Mouse (Mus musculus): ENCODE data around the gene Gm5089. TPM values are rescaled to one million over a fixed set of nuclear protein-coding genes. Genes with fewer than 3 reads are reported as not detected.

The Gm5089 gene
- polyA plus RNA-seq, 1 experiment from 2014 or later, result not detected

GRCm38 (mm10) chr14:122403422-122403940 is 47.4 kb downstream of the Gm5089 start:
- ATAC-seq (replicated peaks; ENCODE audit: extremely low read depth, insufficient read depth, low FRiP score), result no peak
- Histone ChIP-seq H3K9me3 (replicated peaks; ENCODE audit: control insufficient read depth, low read length) (no peaks in the 10 kb centered on the region), H3K9ac (ENCODE audit: low read length) (no peak overlapping the region), H3K4me1 (ENCODE audit: control insufficient read depth, insufficient read depth, low read length) (peaks cover 3% of the 10 kb centered on the region; the same call in 1 of the 2 replicates), H3K36me3 (ENCODE audit: control insufficient read depth, insufficient read depth) (no peaks in the 10 kb centered on the region), H3K4me3 (ENCODE audit: low read length) (no peak overlapping the region), H3K4me2 (ENCODE audit: low read depth, low read length) (no peak overlapping the region), H3K27me3 (ENCODE audit: control insufficient read depth, insufficient read depth, low read length) (peaks cover 32% of the 10 kb centered on the region), H3K27ac (ENCODE audit: low read length) (no peak overlapping the region)
- 77% methylated on average over 3 of the region's 3 CpGs for WGBS

GRCm38 (mm10) chr14:122402716-122403258 is 48.1 kb downstream of the Gm5089 start:
- H3K4me3 ChIP-seq (ENCODE audit: low read length), result no peak overlapping the region
- no peak overlapping the region for H3K27ac ChIP-seq (ENCODE audit: low read length)
- 71% methylated on average over 12 of the region's 12 CpGs for WGBS
- H3K9ac ChIP-seq (ENCODE audit: low read length), result no peak overlapping the region
- ATAC-seq (replicated peaks; ENCODE audit: extremely low read depth, insufficient read depth, low FRiP score), result no peak
- H3K4me2 ChIP-seq (ENCODE audit: low read depth, low read length), result no peak overlapping the region
- no peaks in the 10 kb centered on the region for H3K36me3 ChIP-seq (ENCODE audit: control insufficient read depth, insufficient read depth)
- H3K27me3 ChIP-seq (ENCODE audit: control insufficient read depth, insufficient read depth, low read length), result peaks cover 25% of the 10 kb centered on the region
- H3K4me1 ChIP-seq (ENCODE audit: control insufficient read depth, insufficient read depth, low read length), result peaks cover 3% of the 10 kb centered on the region; the same call in 1 of the 2 replicates
- no peaks in the 10 kb centered on the region for H3K9me3 ChIP-seq (replicated peaks; ENCODE audit: control insufficient read depth, low read length)

GRCm38 (mm10) chr14:122401886-122402285 is 49.0 kb downstream of the Gm5089 start:
- Histone ChIP-seq H3K27me3 (ENCODE audit: control insufficient read depth, insufficient read depth, low read length) (peaks cover 17% of the 10 kb centered on the region), H3K4me1 (ENCODE audit: control insufficient read depth, insufficient read depth, low read length) (peaks cover 3% of the 10 kb centered on the region; the same call in 1 of the 2 replicates), H3K4me2 (ENCODE audit: low read depth, low read length) (no peak overlapping the region), H3K9ac (ENCODE audit: low read length) (no peak overlapping the region), H3K27ac (ENCODE audit: low read length) (no peak overlapping the region), H3K4me3 (ENCODE audit: low read length) (no peak overlapping the region), H3K9me3 (replicated peaks; ENCODE audit: control insufficient read depth, low read length) (no peaks in the 10 kb centered on the region), H3K36me3 (ENCODE audit: control insufficient read depth, insufficient read depth) (no peaks in the 10 kb centered on the region)
- ATAC-seq (replicated peaks; ENCODE audit: extremely low read depth, insufficient read depth, low FRiP score), result no peak
- WGBS, result 64% methylated on average over 11 of the region's 11 CpGs

GRCm38 (mm10) chr14:122399906-122400305 is 51.0 kb downstream of the Gm5089 start:
- Histone ChIP-seq H3K4me3 (ENCODE audit: low read length) (no peak overlapping the region), H3K27me3 (ENCODE audit: control insufficient read depth, insufficient read depth, low read length) (peaks cover 7% of the 10 kb centered on the region), H3K27ac (ENCODE audit: low read length) (no peak overlapping the region), H3K36me3 (ENCODE audit: control insufficient read depth, insufficient read depth) (no peaks in the 10 kb centered on the region), H3K9me3 (replicated peaks; ENCODE audit: control insufficient read depth, low read length) (no peaks in the 10 kb centered on the region), H3K9ac (ENCODE audit: low read length) (no peak overlapping the region), H3K4me2 (ENCODE audit: low read depth, low read length) (no peak overlapping the region), H3K4me1 (ENCODE audit: control insufficient read depth, insufficient read depth, low read length) (no peaks in the 10 kb centered on the region)
- no peak for ATAC-seq (replicated peaks; ENCODE audit: extremely low read depth, insufficient read depth, low FRiP score)
- 89% methylated on average over 5 of the region's 5 CpGs for WGBS

- ATAC-seq (replicated peaks; ENCODE audit: extremely low read depth, insufficient read depth, low FRiP score), result no peak
- H3K27ac ChIP-seq (ENCODE audit: low read length), result no peak overlapping the region
- H3K27me3 ChIP-seq (ENCODE audit: control insufficient read depth, insufficient read depth, low read length), result no peaks in the 10 kb centered on the region
- H3K9me3 ChIP-seq (replicated peaks; ENCODE audit: control insufficient read depth, low read length), result no peaks in the 10 kb centered on the region
- H3K4me3 ChIP-seq (ENCODE audit: low read length), result no peak overlapping the region
- no peaks in the 10 kb centered on the region for H3K36me3 ChIP-seq (ENCODE audit: control insufficient read depth, insufficient read depth)
- WGBS, result 70% methylated on average over 4 of the region's 4 CpGs
- H3K4me1 ChIP-seq (ENCODE audit: control insufficient read depth, insufficient read depth, low read length), result no peaks in the 10 kb centered on the region
- no peak overlapping the region for H3K4me2 ChIP-seq (ENCODE audit: low read depth, low read length)
- H3K9ac ChIP-seq (ENCODE audit: low read length), result no peak overlapping the region
These were observed 52.2 kb downstream of the Gm5089 start for GRCm38 (mm10) chr14:122398676-122399075.

- no peak overlapping the region for H3K4me3 ChIP-seq (ENCODE audit: low read length)
- 0 out of 2 replicates have a peak, but pooled peaks cover 2% of the 10 kb centered on the region for H3K4me1 ChIP-seq (ENCODE audit: control insufficient read depth, insufficient read depth, low read length)
- H3K9me3 ChIP-seq (replicated peaks; ENCODE audit: control insufficient read depth, low read length), result no peaks in the 10 kb centered on the region
- no peak for ATAC-seq (replicated peaks; ENCODE audit: extremely low read depth, insufficient read depth, low FRiP score)
- H3K9ac ChIP-seq (ENCODE audit: low read length), result no peak overlapping the region
- no peak overlapping the region for H3K27ac ChIP-seq (ENCODE audit: low read length)
- WGBS, result 79% methylated on average over 1 of the region's 1 CpGs
- no peak overlapping the region for H3K4me2 ChIP-seq (ENCODE audit: low read depth, low read length)
- no peaks in the 10 kb centered on the region for H3K36me3 ChIP-seq (ENCODE audit: control insufficient read depth, insufficient read depth)
- H3K27me3 ChIP-seq (ENCODE audit: control insufficient read depth, insufficient read depth, low read length), result no peaks in the 10 kb centered on the region
These were observed 57.8 kb downstream of the Gm5089 start for GRCm38 (mm10) chr14:122393119-122393518.

- no peak overlapping the region for H3K4me2 ChIP-seq (ENCODE audit: low read depth, low read length)
- H3K27ac ChIP-seq (ENCODE audit: low read length), result no peak overlapping the region
- no peaks in the 10 kb centered on the region for H3K36me3 ChIP-seq (ENCODE audit: control insufficient read depth, insufficient read depth)
- 0 out of 2 replicates have a peak, but pooled peaks have one; percentile 32 for ATAC-seq (replicated peaks; ENCODE audit: extremely low read depth, insufficient read depth, low FRiP score)
- 0 out of 2 replicates have a peak, but pooled peaks cover 2% of the 10 kb centered on the region for H3K4me1 ChIP-seq (ENCODE audit: control insufficient read depth, insufficient read depth, low read length)
- WGBS, result 35% methylated on average over 4 of the region's 4 CpGs
- no peaks in the 10 kb centered on the region for H3K9me3 ChIP-seq (replicated peaks; ENCODE audit: control insufficient read depth, low read length)
- no peak overlapping the region for H3K4me3 ChIP-seq (ENCODE audit: low read length)
- no peaks in the 10 kb centered on the region for H3K27me3 ChIP-seq (ENCODE audit: control insufficient read depth, insufficient read depth, low read length)
- no peak overlapping the region for H3K9ac ChIP-seq (ENCODE audit: low read length)
These were observed 60.0 kb downstream of the Gm5089 start for GRCm38 (mm10) chr14:122390935-122391334.

GRCm38 (mm10) chr14:122389684-122390370 is 61.1 kb downstream of the Gm5089 start:
- no peaks in the 10 kb centered on the region for H3K27me3 ChIP-seq (ENCODE audit: control insufficient read depth, insufficient read depth, low read length)
- H3K4me2 ChIP-seq (ENCODE audit: low read depth, low read length), result no peak overlapping the region
- WGBS, result 78% methylated on average over 13 of the region's 13 CpGs
- no peaks in the 10 kb centered on the region for H3K36me3 ChIP-seq (ENCODE audit: control insufficient read depth, insufficient read depth)
- no peak overlapping the region for H3K4me3 ChIP-seq (ENCODE audit: low read length)
- H3K9ac ChIP-seq (ENCODE audit: low read length), result no peak overlapping the region
- H3K9me3 ChIP-seq (replicated peaks; ENCODE audit: control insufficient read depth, low read length), result no peaks in the 10 kb centered on the region
- no peak overlapping the region for H3K27ac ChIP-seq (ENCODE audit: low read length)
- H3K4me1 ChIP-seq (ENCODE audit: control insufficient read depth, insufficient read depth, low read length), result 0 out of 2 replicates have a peak, but pooled peaks cover 2% of the 10 kb centered on the region
- ATAC-seq (replicated peaks; ENCODE audit: extremely low read depth, insufficient read depth, low FRiP score), result no peak

- Histone ChIP-seq H3K4me3 (ENCODE audit: low read length) (no peak overlapping the region), H3K9ac (ENCODE audit: low read length) (no peak overlapping the region), H3K9me3 (replicated peaks; ENCODE audit: control insufficient read depth, low read length) (no peaks in the 10 kb centered on the region), H3K27ac (ENCODE audit: low read length) (no peak overlapping the region), H3K36me3 (ENCODE audit: control insufficient read depth, insufficient read depth) (no peaks in the 10 kb centered on the region), H3K27me3 (ENCODE audit: control insufficient read depth, insufficient read depth, low read length) (no peaks in the 10 kb centered on the region), H3K4me2 (ENCODE audit: low read depth, low read length) (no peak overlapping the region), H3K4me1 (ENCODE audit: control insufficient read depth, insufficient read depth, low read length) (0 out of 2 replicates have a peak, but pooled peaks cover 2% of the 10 kb centered on the region)
- ATAC-seq (replicated peaks; ENCODE audit: extremely low read depth, insufficient read depth, low FRiP score), result no peak
- 79% methylated on average over 19 of the region's 19 CpGs for WGBS
These were observed 62.4 kb downstream of the Gm5089 start for GRCm38 (mm10) chr14:122388431-122389031.

All from heart, embryonic 16.5 days (tissue).